Mouse (Mus musculus) testis, postnatal 10 days (tissue): ENCODE results near the gene Lrch2.
"Not testable (repeated sequence)": the region's sequence is repeated elsewhere in the genome, so short reads cannot be mapped to it uniquely, and the experiment has no call there.

Source experiments
- DNase-seq: peaks from one replicate; pipeline ENCODE4 v3.0.0; 2021; ENCODE audit warnings: low spot score

Lrch2 gene

DNA sequence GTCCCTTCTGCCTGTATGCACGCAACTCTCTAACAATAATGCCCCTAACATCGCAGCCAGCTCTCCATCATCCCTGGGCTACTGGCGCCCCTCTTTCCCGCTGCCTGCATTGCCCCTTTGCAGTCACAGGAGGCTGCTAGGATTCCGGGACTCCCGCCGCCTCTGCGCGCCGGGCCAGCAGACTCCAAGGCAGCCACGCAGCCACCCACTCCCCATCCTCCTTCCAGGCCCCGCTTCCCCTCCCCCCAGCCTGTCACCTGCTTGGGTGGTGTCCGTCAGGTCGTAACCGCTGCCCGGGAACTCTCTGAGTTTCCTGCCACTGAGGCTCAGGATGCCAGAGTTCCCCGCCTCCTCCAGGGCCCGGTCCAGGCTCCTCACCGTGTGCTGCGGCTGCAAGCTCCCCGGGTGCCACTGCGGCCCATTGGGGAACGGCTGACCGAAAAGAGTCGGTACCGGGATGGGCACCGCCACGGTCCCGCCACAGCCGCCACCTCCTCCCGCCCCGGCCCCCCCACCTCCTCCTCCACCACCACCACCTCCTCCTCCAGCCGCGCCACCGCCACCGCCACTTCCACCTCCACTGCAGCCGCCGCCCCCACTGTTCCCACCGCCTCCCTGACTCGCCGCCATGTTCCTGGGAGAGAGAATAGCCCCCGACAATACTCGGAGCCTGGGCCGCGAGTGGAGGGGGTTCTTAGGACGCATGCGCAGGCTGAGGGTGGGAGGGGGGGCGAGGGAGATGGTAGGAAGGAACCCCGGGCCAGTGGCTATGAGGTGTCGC is at the start of gene Lrch2:
TSS of gene Lrch2 (minus strand) at position 661 of the 781 bp plus-strand sequence.
- DNase-seq, result peak; percentile 59

DNA sequence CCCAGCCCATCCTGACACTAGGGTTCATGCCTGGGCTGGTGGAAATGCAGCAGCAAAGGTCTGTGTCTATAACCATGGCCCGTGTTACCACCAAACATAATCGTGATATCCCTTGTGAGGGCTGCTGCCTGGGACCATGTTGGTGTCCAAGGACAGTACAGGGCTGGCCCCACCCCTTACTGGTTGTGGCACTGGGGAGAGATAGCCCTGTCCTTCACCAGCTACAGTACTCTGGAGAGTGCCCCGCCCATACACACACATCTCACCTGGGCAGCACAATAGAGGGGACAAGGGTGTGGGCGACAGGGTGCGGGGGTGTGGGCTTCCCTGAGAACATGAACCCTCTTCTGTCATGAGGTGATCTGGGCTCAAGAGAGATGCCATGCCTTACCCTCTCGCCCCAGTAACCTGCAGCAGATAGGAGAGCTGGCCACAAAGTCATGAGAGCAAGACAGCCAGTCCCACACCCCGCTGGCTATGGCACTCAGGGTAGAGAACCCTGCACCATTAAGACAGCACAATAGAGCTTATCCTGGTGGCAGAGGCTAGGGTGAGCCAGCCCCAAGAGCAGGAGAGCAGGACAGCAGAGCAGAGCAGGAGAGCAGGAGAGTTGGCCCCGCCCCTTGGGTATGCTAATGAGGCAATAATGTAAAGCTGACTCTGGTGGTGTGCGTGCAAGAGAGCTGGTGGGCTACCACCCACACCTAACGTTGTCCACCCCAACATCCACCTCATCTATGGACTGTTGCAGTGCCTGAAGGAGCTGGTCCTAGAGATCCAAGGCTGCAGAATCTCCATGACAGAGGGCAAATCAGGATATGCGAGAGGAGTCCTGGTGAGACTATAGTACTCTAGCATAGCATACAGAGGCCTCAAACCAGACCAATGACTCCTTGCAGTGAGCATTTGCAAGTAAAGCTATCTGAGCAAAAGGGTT is 12.7 kb downstream of the Lrch2 start:
- DNase-seq, result no peak

DNA sequence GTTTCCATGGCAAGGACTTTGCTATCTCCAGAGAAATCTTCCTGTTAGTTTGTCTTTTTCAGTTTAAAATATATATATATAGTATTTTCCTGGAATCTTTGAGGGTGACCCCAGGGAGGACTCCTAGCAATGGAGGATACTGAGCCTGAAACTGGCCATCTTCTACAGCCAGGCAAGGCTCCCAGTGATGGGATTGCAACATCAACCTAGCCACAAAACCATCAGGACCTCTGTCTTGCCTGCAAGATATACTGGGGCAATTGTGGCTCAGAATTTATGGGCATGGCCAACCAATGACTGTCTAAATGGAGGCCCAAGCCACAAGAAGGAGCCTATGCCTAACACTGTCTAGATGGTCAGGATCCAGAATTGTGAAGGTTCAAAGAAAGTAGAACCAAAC is 15.5 kb downstream of the Lrch2 start:
- no peak for DNase-seq

DNA sequence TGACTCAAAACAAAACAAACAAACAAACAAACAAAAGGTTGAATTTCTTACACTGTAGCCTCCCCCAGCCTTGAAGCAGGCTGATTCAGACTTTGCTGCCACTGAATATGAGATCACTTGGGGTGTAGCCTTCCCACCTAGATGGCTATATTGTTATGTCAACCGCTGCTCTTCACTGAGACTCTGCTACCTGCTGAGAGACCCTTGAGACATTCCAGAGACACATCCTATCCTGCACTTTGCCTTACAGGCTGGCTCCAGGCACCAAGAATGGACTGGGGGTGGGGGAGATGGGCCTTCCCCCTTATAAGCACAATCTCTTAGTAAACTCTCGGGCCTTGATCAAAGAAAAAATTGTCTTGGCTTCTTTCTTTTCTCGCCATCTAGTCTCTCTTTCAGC is 16.8 kb downstream of the Lrch2 start:
- DNase-seq, result not testable (repeated sequence)

DNA sequence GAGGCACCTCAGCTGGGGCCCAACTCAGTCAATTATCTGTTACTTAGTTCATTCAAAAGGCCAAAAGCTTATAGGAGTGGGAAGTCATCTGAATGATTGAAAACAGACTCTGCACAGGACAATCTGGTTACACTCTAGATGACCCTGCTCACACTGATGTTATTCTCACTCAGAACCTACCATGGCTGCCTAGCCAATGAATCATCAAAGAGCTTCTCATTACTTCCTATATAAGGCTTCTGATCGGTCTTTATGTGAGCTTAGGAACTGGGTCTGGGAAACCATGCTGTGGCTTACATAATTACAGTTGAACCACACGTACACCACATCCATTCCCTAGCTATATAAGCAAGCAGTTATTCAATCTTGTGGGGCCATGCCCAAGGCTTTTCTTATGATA is 18.3 kb downstream of the Lrch2 start:
- no peak for DNase-seq

DNA sequence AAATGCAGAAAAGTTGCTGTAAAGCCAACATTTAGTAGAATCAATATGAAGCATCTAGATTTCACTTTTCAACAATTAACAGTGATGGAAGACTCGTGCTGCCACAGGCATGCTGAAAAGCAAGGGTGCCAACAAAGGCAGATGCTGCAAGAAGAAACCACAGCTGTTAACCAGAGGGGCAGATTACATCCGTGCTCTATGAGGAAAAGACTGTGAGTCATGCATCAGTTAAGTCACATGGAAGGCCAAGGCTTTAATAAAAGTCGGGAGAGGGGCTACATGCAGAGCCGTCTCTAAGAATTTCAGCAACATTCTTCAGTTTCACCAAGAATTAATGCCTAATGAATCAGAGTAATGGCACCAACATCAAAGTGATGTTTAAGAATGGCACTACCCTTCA is 22.2 kb downstream of the Lrch2 start:
- DNase-seq, result no peak

DNA sequence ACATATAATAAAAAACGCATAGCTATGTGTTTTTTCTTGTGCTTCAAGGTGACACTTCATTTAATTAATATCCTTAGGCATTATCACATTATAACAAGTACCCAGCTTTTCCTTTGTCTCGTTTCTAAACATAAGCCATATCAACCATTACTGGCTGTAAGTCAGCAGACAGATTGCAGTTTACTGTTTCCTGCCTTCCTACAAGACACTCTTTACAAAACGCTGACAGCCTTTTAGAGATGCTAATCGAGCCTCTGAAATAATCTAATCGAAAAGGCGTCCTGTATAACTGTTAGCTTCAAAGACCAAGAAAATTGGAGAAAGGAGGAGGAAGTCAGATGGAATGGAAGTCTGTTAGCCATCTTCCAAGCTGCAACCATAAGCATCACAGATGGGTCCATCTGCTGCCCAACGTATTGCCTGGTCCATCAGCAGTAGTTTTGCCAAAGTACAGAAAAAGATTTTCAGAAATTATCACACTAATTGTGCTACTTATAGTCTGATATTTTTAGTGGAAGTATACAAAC is 26.2 kb downstream of the Lrch2 start:
- DNase-seq, result no peak

DNA sequence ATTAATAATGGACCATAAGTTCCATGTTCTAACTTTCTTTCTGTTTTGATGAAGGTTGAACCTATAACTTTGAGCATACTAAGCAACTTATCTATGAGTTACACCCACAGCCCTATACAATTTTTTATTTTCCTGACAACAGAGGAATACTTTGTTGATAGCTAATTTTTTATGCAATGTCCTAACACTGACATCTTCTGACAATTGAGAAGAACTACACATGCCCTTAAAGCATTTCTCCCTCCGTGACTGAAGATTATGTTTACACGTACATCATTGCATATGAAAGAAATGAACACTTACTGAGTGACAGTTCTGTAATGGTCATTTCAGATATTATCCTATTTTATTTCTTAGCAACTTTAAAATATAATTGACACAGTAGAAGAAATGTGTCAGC is 64.3 kb downstream of the Lrch2 start:
- DNase-seq, result no peak

DNA sequence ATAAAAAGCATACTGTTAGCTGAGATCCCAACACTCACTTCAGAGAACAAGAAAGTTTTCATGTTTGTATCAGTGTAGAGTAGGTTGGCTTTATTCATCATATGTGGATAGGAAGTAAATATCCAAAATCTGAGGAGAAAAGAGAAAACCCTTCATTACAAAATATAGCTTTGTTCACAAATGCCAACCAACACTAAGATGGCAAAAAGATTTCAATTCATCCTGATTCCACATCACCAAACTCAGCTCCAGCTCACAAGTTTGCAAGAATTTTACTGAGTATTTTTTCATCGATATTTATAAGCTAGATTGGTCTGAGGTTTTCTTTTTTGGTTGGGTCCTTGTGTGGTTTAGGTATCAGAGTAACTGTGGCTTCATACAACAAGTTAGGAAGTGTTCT is 100.3 kb downstream of the Lrch2 start, which contains the start of gene Vmn1r239-ps:
TSS of gene Vmn1r239-ps (minus strand) at position 101 of the 400 bp plus-strand sequence.
- DNase-seq, result not testable (repeated sequence)

DNA sequence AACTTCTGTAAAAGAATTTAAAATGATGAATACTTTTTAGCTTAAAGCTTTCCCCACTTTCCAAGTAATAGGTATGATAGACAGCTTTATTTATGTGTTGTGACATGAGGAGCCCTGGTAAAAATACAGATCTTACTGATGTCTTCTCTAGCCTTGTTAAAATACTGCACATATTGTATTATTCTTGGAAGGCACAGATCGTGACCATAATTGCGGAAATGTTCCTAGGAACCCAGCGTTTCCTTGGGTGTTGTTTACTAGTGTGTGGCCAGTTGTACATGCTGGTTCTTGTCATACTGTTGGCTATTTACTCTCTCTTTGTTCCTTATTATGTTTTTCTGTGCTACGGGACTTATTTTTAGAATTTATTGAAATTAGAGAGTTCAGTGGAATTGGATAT is 110.5 kb downstream of the Lrch2 start:
- no peak for DNase-seq

DNA sequence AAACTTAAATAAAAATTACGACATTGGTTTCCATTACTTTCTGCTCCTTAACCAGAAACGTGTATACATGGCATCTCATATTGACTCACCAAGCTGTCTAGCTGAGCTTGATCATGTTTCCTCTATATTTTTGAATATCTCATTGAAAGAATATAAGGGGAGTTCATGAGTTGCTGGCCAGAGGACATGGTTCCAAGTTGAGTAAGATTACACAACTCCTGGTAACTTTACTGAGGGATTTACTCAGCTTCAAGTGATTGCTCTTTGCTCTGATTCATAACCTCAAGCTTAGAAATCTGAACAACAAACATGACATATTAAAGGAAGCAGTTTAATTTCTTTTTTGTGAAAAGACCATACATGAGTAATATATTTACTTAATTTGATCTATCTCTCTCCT is 118.5 kb downstream of the Lrch2 start:
- no peak for DNase-seq

DNA sequence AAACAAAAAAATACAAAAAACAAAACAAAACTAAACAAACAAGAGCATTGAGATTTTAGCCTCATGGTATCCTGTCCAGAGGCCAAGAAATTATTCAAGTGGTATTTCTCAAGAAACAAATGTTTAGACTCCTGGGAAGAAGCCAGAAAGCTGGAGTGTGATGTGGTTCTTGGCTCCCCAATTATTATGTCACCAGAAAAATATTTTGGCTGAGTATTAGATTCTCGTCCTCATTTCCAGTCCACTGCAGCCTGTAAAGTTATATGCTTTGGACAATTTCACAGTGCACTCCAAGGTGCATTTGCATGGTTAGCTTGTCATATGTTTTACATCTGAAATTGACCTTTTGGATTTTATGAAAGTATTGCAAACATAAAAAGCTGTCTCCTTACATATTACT is 124.1 kb downstream of the Lrch2 start:
- DNase-seq, result no peak

DNA sequence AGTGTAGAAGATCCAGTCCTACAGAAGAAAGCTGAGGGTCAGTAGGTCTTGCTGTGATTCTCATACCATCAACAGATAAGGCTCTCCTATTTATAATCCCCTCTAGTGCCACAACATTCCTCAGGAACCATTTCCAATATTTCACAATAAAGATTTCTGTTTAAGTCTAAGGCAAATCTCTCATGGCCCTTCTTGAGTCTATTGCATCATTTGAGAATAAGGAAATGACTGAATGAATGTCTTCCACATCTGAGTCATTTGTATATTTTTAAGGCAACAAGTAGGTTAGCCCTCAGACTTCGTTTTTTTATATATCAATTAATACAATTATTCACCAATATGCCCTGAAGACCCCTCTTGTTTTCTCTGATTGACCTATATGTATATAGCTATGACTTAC is 124.8 kb downstream of the Lrch2 start, which contains the start of gene Il13ra2:
TSS of gene Il13ra2 (minus strand) at position 64 of the 400 bp plus-strand sequence.
- no peak for DNase-seq
